Mouse (Mus musculus): ENCODE data around the gene Tnni1.

DNA sequence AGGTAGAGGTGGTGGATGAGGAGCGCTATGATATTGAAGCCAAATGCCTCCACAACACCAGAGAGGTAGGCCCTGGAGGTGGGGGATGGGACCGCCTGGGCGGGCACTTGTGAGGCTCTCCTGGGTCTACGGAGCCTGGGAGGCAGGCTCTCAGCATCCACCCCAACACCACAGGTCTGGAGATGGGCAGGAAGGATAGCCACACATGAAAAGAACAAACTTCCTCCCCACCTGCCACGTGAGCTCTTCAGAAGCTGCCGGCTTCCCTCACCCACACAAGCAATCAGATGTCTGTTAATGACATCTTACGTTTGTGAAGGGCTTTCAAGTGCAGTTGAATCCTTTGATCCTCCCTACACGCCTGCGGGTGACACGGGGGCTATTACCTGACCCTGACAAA, 28.3 kb downstream of the Tnni1 start:
- no peak for TF ChIP-seq CTCF (IDR thresholded peaks at IDR 0.05; ENCODE audit: borderline replicate concordance, control insufficient read depth, extremely low read depth, insufficient read depth, low read length, poor library complexity)
- TF ChIP-seq POLR2A (IDR thresholded peaks at IDR 0.05; ENCODE audit: control insufficient read depth, extremely low read depth, insufficient read depth, low read length, poor library complexity), result no peak

Data from thymus, adult 2 months (tissue).